Mouse (Mus musculus) layer of hippocampus, postnatal 25 days (tissue): ENCODE measurements at regions not wholly inside any gene's neighbourhood (a gene's known extent, or its start where the extent isn't known, plus 50 kb on each side); places are given as distances from the start of the nearest gene placed in this dataset.

ENCODE experiments used
- DNase-seq, 2 experiments: peaks; one replicate each; pipeline ENCODE4 v3.0.0; 2022; ENCODE audit warnings: mixed read lengths in 2 of 2, low spot score in 1 of 2; ENCODE audit errors: extremely low spot score in 1 of 2

- DNase-seq, result peak in 1 of 2 experiments; percentile 36
Measured at GRCm38 (mm10) chr15:61102421-61103412, 179.9 kb upstream of the A1bg start.

- DNase-seq, result no peak
Measured at GRCm38 (mm10) chr15:61100807-61101206, 178.0 kb upstream of the A1bg start.

GRCm38 (mm10) chr15:61098968-61099367 is 176.2 kb upstream of the A1bg start:
- no peak for DNase-seq

- no peak for DNase-seq
Measured at GRCm38 (mm10) chr15:61098519-61098918, 175.7 kb upstream of the A1bg start.

- DNase-seq, result no peak
Measured at GRCm38 (mm10) chr15:61096021-61096781, 173.4 kb upstream of the A1bg start.

GRCm38 (mm10) chr15:61055017-61055609 is 132.3 kb upstream of the A1bg start:
- DNase-seq, result no peak

- DNase-seq, result no peak
Measured at GRCm38 (mm10) chr15:61051363-61051762, 128.6 kb upstream of the A1bg start.

GRCm38 (mm10) chr15:61009509-61009908 is 86.7 kb upstream of the A1bg start:
- no peak for DNase-seq

GRCm38 (mm10) chr15:61007461-61008059 is 84.7 kb upstream of the A1bg start:
- DNase-seq, result no peak

GRCm38 (mm10) chr15:61006608-61007007 is 83.8 kb upstream of the A1bg start:
- no peak for DNase-seq

GRCm38 (mm10) chr15:60993971-60994690 is 71.3 kb upstream of the A1bg start:
- no peak for DNase-seq

- DNase-seq, result no peak
Measured at GRCm38 (mm10) chr15:60993394-60993793, 70.6 kb upstream of the A1bg start.

GRCm38 (mm10) chr15:60982576-60982975 is 59.8 kb upstream of the A1bg start:
- no peak for DNase-seq
